Mouse (Mus musculus) hindbrain, embryonic 11.5 days (tissue): ENCODE measurements around the gene Cep250. TPM values are rescaled to one million over a fixed set of nuclear protein-coding genes. Genes with fewer than 3 reads are reported as not detected.
A peak's percentile ranks its signal among the peaks of the same experiment; 100 is the strongest.

ENCODE experiments used
- ATAC-seq: fragments of 200-750 bp; cut with Nextera tagmentation; 2 replicates; pipeline ENCODE4 v1.8.0; 2017; ENCODE audit warnings: mild to moderate bottlenecking, moderate TSS enrichment, moderate library complexity; ENCODE audit not compliant: low FRiP score
- DNase-seq: peaks from one replicate; pipeline ENCODE4 v3.0.0-alpha.2; 2015; ENCODE audit warnings: low spot score
- H3K27ac ChIP-seq: fragments of 300-500 bp; sonication (generic); 2 replicates; pipeline ENCODE4 v1.5.1; 2014; ENCODE audit warnings: mild to moderate bottlenecking, low read depth, low read length
- H3K27me3 ChIP-seq: fragments of 300-500 bp; sonication (generic); 2 replicates; pipeline ENCODE4 v1.6.1; 2014; ENCODE audit warnings: mild to moderate bottlenecking, low read length, moderate library complexity, mixed read lengths; ENCODE audit not compliant: control insufficient read depth, insufficient read depth
- H3K36me3 ChIP-seq: fragments of 300-500 bp; sonication (generic); 2 replicates; pipeline ENCODE4 v1.6.1; 2014; ENCODE audit warnings: mild to moderate bottlenecking, low read length, moderate library complexity, mixed read lengths; ENCODE audit not compliant: control insufficient read depth, insufficient read depth
- H3K4me1 ChIP-seq: fragments of 300-500 bp; sonication (generic); replicated peaks from 2 replicates; pipeline ENCODE4 v1.6.1; 2014; ENCODE audit warnings: low read length, mixed read lengths; ENCODE audit not compliant: control insufficient read depth, insufficient read depth
- H3K4me2 ChIP-seq: fragments of 300-500 bp; sonication (generic); replicated peaks from 2 replicates; pipeline ENCODE4 v1.6.1; 2014; ENCODE audit warnings: mild to moderate bottlenecking, low read depth, low read length
- H3K4me3 ChIP-seq: fragments of 300-500 bp; sonication (generic); 2 replicates; pipeline ENCODE4 v1.5.1; 2014; ENCODE audit warnings: low read depth, low read length
- H3K9ac ChIP-seq: fragments of 300-500 bp; sonication (generic); 2 replicates; pipeline ENCODE4 v1.6.1; 2014; ENCODE audit warnings: low read depth, low read length
- H3K9me3 ChIP-seq: fragments of 300-500 bp; sonication (generic); 2 replicates; pipeline ENCODE4 v1.6.1; 2016; ENCODE audit warnings: low read length; ENCODE audit not compliant: control insufficient read depth
- WGBS: fragments of 180-500 bp; shearing (Covaris S2); extraction: QIAGEN DNeasy Blood & Tissue Kit; methylation state at CpG from one replicate; pipeline ENCODE4 v1.1.7; 2014; 5-methylcytosine and 5-hydroxymethylcytosine counted together
- polyA plus RNA-seq: library from polyadenylated mRNA; unstranded; fragments of >200 nt; fragmentation: Nextera tagmentation; extraction: Ambion mirVana; gene quantifications from 2 replicates; pipeline ENCODE4 v1.2.1, GENCODE M21; 2014

Cep250 gene
- polyA plus RNA-seq, 1 experiment from 2014 or later, result 23.3 TPM

DNA sequence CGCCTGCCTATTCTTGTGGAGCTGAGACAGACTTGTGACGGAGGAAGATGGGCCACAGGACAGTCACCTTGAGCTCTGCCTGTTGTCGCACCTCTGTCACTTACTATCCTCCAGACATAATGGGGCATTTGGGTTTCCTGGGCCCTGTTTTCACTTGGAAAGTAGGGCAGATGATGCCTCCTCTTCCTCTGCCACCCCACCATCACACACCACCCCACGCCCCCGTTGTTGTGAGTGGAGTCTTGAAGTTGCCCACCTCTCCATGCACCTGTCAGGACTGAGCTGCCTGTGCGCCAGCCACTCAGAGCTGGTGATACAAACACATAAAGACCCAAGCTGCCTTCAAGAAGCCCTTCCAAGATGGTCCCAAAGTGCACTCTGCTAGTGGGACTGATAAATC, 30.9 kb downstream of the Cep250 start:
- 96% methylated on average over 6 of the region's 6 CpGs for WGBS

DNA sequence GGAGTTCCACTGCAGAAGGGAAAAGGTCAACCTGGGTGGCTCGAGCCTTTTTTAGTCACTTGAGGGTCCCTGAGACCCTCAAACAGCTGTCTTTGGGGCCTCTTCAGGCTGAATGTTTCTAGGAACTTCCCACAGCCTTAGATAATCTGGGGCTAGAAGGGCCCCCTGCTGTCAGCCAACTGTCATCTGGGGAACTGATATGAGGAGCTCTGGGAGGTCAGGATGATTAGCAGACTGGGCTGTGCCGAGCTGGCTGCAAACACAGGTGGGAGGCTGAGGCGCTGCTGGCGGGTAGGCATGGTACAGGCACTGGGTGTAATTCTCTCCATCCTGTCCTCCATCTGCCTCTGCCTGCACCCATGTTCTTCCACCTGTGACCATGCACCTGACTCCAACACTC, 32.8 kb downstream of the Cep250 start:
- Histone ChIP-seq H3K4me3 (no peak overlapping the region), H3K9me3 (no peaks in the 10 kb centered on the region), H3K27ac (no peak overlapping the region), H3K36me3 (peaks cover 21% of the 10 kb centered on the region), H3K27me3 (no peaks in the 10 kb centered on the region), H3K4me1 (no peaks in the 10 kb centered on the region), H3K4me2 (no peak overlapping the region), H3K9ac (no peak overlapping the region)
- ATAC-seq, result no peak
- no peak for DNase-seq
- 82% methylated on average over 4 of the region's 4 CpGs for WGBS

More for the DNA sequence above, 30.9 kb downstream of the Cep250 start:
- H3K27me3 ChIP-seq, result no peaks in the 10 kb centered on the region
- DNase-seq, result no peak
- H3K27ac ChIP-seq, result no peak overlapping the region
- H3K4me1 ChIP-seq, result no peaks in the 10 kb centered on the region
- no peaks in the 10 kb centered on the region for H3K9me3 ChIP-seq
- H3K9ac ChIP-seq, result no peak overlapping the region
- H3K36me3 ChIP-seq, result peaks cover 18% of the 10 kb centered on the region; the same call in 1 of the 2 replicates
- H3K4me2 ChIP-seq, result no peak overlapping the region
- H3K4me3 ChIP-seq, result no peak overlapping the region
- ATAC-seq, result no peak

DNA sequence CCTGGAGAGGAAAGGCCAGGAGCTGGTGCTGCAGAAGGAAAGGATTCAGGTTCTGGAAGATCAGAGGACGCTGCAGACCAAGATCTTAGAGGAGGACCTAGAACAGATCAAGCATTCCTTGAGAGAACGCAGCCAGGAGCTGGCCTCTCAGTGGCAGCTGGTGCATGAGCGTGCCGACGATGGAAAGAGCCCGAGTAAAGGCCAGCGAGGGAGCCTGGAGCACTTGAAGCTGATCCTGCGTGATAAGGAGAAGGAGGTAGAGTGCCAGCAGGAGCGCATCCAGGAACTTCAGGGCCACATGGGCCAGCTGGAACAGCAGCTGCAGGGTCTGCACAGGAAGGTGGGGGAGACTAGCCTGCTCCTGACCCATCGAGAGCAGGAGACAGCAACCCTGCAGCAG, 34.9 kb downstream of the Cep250 start:
- Histone ChIP-seq H3K4me2 (0 out of 2 replicates have a peak overlapping the region, but pooled peaks have one; percentile 5), H3K36me3 (peaks cover 17% of the 10 kb centered on the region), H3K9ac (no peak overlapping the region), H3K27ac (no peak overlapping the region), H3K4me1 (no peaks in the 10 kb centered on the region), H3K4me3 (no peak overlapping the region), H3K9me3 (no peaks in the 10 kb centered on the region), H3K27me3 (no peaks in the 10 kb centered on the region)
- no peak for ATAC-seq
- DNase-seq, result no peak
- 96% methylated on average over 10 of the region's 10 CpGs for WGBS

DNA sequence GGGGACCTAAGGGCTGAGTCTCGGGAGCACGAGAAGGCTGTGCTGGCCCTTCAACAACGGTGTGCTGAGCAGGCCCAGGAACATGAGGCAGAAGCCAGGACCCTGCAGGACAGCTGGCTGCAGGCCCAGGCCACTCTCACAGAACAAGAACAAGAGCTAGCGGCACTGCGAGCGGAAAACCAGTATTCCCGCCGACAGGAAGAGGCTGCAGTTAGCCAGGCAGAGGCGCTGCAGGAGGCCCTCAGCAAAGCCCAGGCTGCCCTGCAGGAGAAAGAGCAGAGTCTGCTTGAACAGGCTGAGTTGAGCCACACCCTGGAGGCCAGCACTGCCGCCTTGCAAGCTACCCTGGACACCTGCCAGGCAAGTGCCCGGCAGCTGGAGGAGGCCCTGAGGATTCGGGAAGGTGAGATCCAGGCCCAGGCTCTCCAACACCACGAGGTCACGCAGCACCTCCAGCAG, 35.6 kb downstream of the Cep250 start:
- H3K36me3 ChIP-seq, result peaks cover 15% of the 10 kb centered on the region
- no peaks in the 10 kb centered on the region for H3K9me3 ChIP-seq
- H3K9ac ChIP-seq, result no peak overlapping the region
- no peaks in the 10 kb centered on the region for H3K4me1 ChIP-seq
- no peak overlapping the region for H3K4me3 ChIP-seq
- ATAC-seq, result no peak
- no peaks in the 10 kb centered on the region for H3K27me3 ChIP-seq
- H3K27ac ChIP-seq, result no peak overlapping the region
- 87% methylated on average over 14 of the region's 14 CpGs for WGBS
- DNase-seq, result no peak
- H3K4me2 ChIP-seq, result no peak overlapping the region

DNA sequence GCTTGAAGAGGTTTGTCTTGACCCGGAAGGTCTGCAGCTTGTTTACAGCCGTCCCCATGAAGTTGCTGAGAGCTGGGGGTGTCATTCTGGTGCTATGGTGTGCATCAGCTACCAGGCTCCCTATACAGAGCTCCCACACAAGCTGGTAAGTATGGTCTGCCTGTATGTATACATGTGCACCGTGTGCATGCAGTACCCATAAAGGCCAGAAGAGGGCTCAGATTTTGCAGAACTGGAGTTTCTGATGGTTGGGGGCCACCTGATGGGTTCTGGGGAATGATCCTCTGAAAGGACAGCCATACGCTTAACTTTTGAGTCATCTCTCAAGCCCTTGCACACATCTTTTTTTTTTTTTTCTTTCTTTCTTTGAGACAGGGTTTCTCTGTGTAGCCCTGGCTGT, 49.1 kb downstream of the Cep250 start:
- Histone ChIP-seq H3K4me1 (no peaks in the 10 kb centered on the region; the same call in 1 of the 2 replicates), H3K9me3 (no peaks in the 10 kb centered on the region), H3K27ac (no peak overlapping the region), H3K4me2 (no peak overlapping the region), H3K36me3 (peaks cover under 1% of the 10 kb centered on the region; the same call in 1 of the 2 replicates), H3K27me3 (no peaks in the 10 kb centered on the region), H3K9ac (no peak overlapping the region), H3K4me3 (no peak overlapping the region)
- 90% methylated on average over 4 of the region's 4 CpGs for WGBS
- ATAC-seq (no peak), DNase-seq (peak; percentile 27)

DNA sequence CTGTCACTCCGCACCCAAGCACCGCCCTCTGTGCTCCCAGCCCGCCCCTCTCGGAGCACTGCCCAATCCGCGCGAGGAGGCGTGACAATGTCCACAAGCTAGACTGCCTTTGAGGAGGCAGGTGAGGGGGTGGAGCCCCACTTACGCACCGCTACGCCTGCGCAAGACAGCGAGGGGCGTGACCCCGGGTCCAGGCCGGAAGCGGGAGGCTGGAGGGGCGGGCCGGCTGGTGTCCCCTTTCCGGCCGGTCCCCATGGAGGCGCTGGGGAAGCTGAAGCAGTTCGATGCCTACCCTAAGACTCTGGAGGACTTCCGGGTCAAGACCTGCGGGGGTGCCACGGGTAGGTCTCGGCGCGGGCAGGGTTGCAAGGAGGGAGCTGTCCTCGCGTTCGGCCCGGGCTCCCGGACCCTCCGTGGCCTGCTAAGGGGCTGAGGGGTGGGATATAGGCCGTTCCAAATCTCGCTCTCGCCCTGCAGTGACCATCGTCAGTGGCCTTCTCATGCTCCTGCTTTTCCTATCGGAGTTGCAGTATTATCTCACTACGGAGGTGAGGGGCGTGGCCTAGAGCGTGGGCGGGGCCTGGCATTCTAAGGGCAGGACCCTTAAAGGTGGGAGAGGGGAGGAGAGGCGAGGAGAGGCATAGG, 51.8 kb downstream of the Cep250 start, which contains the start of the genes 6430550D23Rik and Ergic3:
6430550D23Rik (minus strand) TSS at position 90 of the 645 bp plus-strand sequence.
Ergic3 (plus strand) TSS at position 158 of the 645 bp plus-strand sequence.
- peak within 1 kb of the TSS; percentile 81 for H3K9ac ChIP-seq
- H3K4me2 ChIP-seq, result peak within 1 kb of the TSS; percentile 79
- under 1% methylated on average over 41 of the region's 45 CpGs for WGBS
- ATAC-seq, result peak; percentile 99
- H3K4me1 ChIP-seq, result no peaks in the 10 kb centered on the region; the same call in 1 of the 2 replicates
- H3K9me3 ChIP-seq, result no peaks in the 10 kb centered on the region
- H3K36me3 ChIP-seq, result peaks cover 11% of the 10 kb centered on the region; the same call in 1 of the 2 replicates
- peak within 1 kb of the TSS; percentile 68 for H3K27ac ChIP-seq
- DNase-seq, result peak; percentile 97
- H3K27me3 ChIP-seq, result no peaks in the 10 kb centered on the region
- peak within 1 kb of the TSS; percentile 78 for H3K4me3 ChIP-seq

DNA sequence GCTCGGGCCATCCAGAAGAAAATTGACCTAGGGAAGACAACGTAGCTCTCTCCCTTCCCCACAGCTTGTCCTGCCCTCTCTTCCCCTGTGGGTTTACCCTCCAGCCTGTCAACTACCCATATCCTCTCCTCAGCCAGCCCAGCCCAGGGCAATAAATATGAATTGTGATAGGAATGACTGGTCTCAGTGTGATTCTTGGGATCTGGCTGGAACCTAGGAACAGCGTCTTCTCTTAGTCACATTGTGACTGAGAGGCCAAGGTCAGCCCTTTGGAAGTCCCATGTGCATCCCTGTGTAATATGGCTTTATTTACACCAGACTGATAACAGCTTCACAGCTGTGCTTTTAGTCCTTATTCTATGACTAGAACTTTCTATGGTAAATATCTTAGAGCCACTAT, 61.8 kb downstream of the Cep250 start:
- Histone ChIP-seq H3K27ac (no peak overlapping the region), H3K27me3 (no peaks in the 10 kb centered on the region), H3K4me1 (no peaks in the 10 kb centered on the region), H3K36me3 (peaks cover 20% of the 10 kb centered on the region; the same call in 1 of the 2 replicates), H3K9ac (no peak overlapping the region), H3K4me2 (no peak overlapping the region), H3K4me3 (no peak overlapping the region), H3K9me3 (no peaks in the 10 kb centered on the region)
- WGBS, result 96% methylated on average over 3 of the region's 3 CpGs
- DNase-seq (no peak), ATAC-seq (no peak)

DNA sequence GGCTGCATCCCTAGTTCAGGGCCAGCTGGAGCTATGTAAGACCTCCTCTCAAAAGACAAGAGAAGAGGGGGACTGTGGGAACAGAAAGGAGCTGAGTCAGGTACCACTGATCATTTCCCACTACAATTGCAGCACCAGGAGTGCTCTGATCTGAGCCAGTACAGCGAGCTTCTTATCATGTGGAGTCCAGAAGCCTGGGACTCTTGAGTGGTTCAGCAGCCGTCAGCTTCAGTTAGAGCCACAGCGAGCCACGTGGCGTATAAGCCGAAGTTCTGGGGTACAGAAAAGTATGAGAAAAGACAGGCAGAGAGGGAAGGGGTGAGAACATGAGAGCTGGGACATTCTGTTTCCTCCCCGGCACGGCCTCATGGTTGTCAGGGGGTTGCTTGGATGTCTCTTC, 65.0 kb downstream of the Cep250 start:
- no peak overlapping the region for H3K9ac ChIP-seq
- no peaks in the 10 kb centered on the region for H3K4me1 ChIP-seq
- H3K27me3 ChIP-seq, result no peaks in the 10 kb centered on the region
- H3K27ac ChIP-seq, result no peak overlapping the region
- WGBS, result 88% methylated on average over 8 of the region's 8 CpGs
- H3K36me3 ChIP-seq, result peaks cover 11% of the 10 kb centered on the region; the same call in 1 of the 2 replicates
- ATAC-seq, result no peak
- H3K4me2 ChIP-seq, result no peak overlapping the region
- no peak for DNase-seq
- no peak overlapping the region for H3K4me3 ChIP-seq
- H3K9me3 ChIP-seq, result no peaks in the 10 kb centered on the region

DNA sequence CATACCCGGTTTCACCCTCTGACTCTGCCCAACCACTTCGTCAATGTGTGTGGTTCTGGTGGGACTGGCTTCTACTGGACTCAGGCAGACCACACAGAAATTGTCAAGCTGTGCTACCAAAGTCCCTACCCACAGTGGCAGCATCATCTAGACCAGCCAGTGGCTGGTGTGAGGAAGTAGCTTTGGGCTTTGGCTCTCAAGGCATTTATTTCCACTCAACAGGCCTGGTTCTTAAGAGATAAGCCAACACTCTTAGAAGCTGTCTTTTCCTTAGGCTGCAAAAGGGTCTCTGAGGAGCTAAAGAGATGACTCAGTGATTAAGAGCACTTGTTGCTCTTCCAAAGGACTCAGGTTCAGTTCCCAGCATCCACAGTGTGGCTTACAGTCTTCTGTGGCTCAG, 65.5 kb downstream of the Cep250 start:
- ATAC-seq, result no peak
- WGBS, result 90% methylated on average over 2 of the region's 2 CpGs
- H3K27me3 ChIP-seq, result no peaks in the 10 kb centered on the region

More for the DNA sequence above, 65.5 kb downstream of the Cep250 start:
- no peak for DNase-seq
- H3K4me2 ChIP-seq, result no peak overlapping the region
- no peak overlapping the region for H3K27ac ChIP-seq
- peaks cover 6% of the 10 kb centered on the region; the same call in 1 of the 2 replicates for H3K36me3 ChIP-seq
- H3K9ac ChIP-seq, result no peak overlapping the region
- H3K4me3 ChIP-seq, result no peak overlapping the region
- H3K4me1 ChIP-seq, result no peaks in the 10 kb centered on the region
- H3K9me3 ChIP-seq, result no peaks in the 10 kb centered on the region
